Mouse (Mus musculus) CH12.LX (cell line): Measurements from ENCODE around the gene Zcwpw1. TPM values are rescaled to one million over a fixed set of nuclear protein-coding genes. Genes with fewer than 3 reads are reported as not detected.

Experiments used
- DNase-seq: peaks from one replicate; pipeline ENCODE4 v3.0.0-alpha.2; 2013; ENCODE audit errors: extremely low read depth
- H3K27ac ChIP-seq: 2 replicates; pipeline ENCODE4 v1.5.1; 2012; ENCODE audit warnings: low read depth, mild to moderate bottlenecking, control low read depth, moderate library complexity; ENCODE audit not compliant: insufficient read depth
- H3K27me3 ChIP-seq: replicated peaks from 2 replicates; pipeline ENCODE3; 2012; ENCODE audit warnings: inconsistent platforms
- H3K36me3 ChIP-seq, 2 experiments: replicated peaks in 1 of 2; 2 replicates each; pipeline versions ENCODE3 to v1.6.1; 2012; ENCODE audit warnings: inconsistent platforms in 1 of 2, low read length in 1 of 2, mild to moderate bottlenecking in 1 of 2, mixed read lengths in 1 of 2, moderate library complexity in 1 of 2; ENCODE audit not compliant: control insufficient read depth in 1 of 2, insufficient read depth in 1 of 2
- H3K4me1 ChIP-seq, 2 experiments: 2 replicates each; pipeline ENCODE4 v1.6.1; 2012; ENCODE audit warnings: inconsistent platforms in 1 of 2, moderate library complexity in 1 of 2; ENCODE audit not compliant: insufficient read depth in 2 of 2, control insufficient read depth in 1 of 2
- H3K4me2 ChIP-seq: 2 replicates; pipeline ENCODE4 v1.6.1; 2012; ENCODE audit warnings: low read depth, mild to moderate bottlenecking, control low read depth; ENCODE audit not compliant: poor library complexity, insufficient read depth, severe bottlenecking
- H3K4me3 ChIP-seq, 3 experiments: fragments of 150-350 bp in 1 of 3; sonication (generic) in 1 of 3; replicated peaks in 1 of 3; 2 replicates each; pipeline versions ENCODE3 to v1.5.1; 2011 to 2012; ENCODE audit warnings: low read depth in 2 of 3, low read length in 2 of 3, mild to moderate bottlenecking in 2 of 3, moderate library complexity in 2 of 3, control low read depth in 1 of 3, improper control_type of control experiment in 1 of 3, inconsistent platforms in 1 of 3, mixed read lengths in 1 of 3; ENCODE audit not compliant: poor library complexity in 1 of 3
- H3K79me2 ChIP-seq: replicated peaks from 2 replicates; pipeline ENCODE4 v1.6.1; 2012; ENCODE audit warnings: mild to moderate bottlenecking, moderate library complexity; ENCODE audit not compliant: control insufficient read depth, poor library complexity, insufficient read depth, severe bottlenecking; ENCODE audit errors: extremely low read depth
- H3K9ac ChIP-seq: 2 replicates; pipeline ENCODE4 v1.6.1; 2012; ENCODE audit warnings: low read depth, mild to moderate bottlenecking, control low read depth, moderate library complexity; ENCODE audit not compliant: insufficient read depth
- H3K9me3 ChIP-seq: replicated peaks from 2 replicates; pipeline ENCODE3; 2012; ENCODE audit warnings: low read length, inconsistent platforms, mixed read lengths
- CHD1 ChIP-seq: IDR thresholded peaks from 2 replicates; pipeline ENCODE4 v1.6.1; 2012; ENCODE audit warnings: low read depth, low read length, improper control_type of control experiment, inconsistent platforms
- CHD2 ChIP-seq: IDR thresholded peaks from 2 replicates; pipeline ENCODE4 v1.6.1; 2011; ENCODE audit warnings: low read length, improper control_type of control experiment
- CTCF ChIP-seq, 2 experiments: IDR thresholded peaks in 1 of 2; conservative IDR thresholded peaks in 1 of 2; 2 replicates each; pipeline ENCODE4 v1.5.1; 2011 to 2012; ENCODE audit warnings: low read depth in 2 of 2, low read length in 2 of 2, improper control_type of control experiment in 1 of 2, inconsistent platforms in 1 of 2, mild to moderate bottlenecking in 1 of 2, moderate library complexity in 1 of 2
- E2F4 ChIP-seq: IDR thresholded peaks from 2 replicates; pipeline ENCODE4 v1.6.1; 2011; ENCODE audit warnings: low read depth, low read length, improper control_type of control experiment; ENCODE audit not compliant: insufficient replicate concordance
- ELF1 ChIP-seq: IDR thresholded peaks from 2 replicates; pipeline ENCODE4 v1.6.1; 2014; ENCODE audit warnings: low read depth, mild to moderate bottlenecking, inconsistent platforms, low read length, improper control_type of control experiment
- GABPA ChIP-seq: IDR thresholded peaks from 2 replicates; pipeline ENCODE4 v1.6.1; 2012; ENCODE audit warnings: low read depth, low read length, improper control_type of control experiment, inconsistent platforms; ENCODE audit not compliant: insufficient replicate concordance
- HCFC1 ChIP-seq: IDR thresholded peaks from 2 replicates; pipeline ENCODE4 v1.6.1; 2012; ENCODE audit warnings: low read depth, mild to moderate bottlenecking, inconsistent platforms, low read length, improper control_type of control experiment
- IRF4 ChIP-seq: IDR thresholded peaks from 2 replicates; pipeline ENCODE4 v1.6.1; 2014; ENCODE audit warnings: low read depth, mild to moderate bottlenecking, inconsistent platforms, low read length, improper control_type of control experiment
- JUN ChIP-seq: IDR thresholded peaks from 2 replicates; pipeline ENCODE4 v1.6.1; 2011; ENCODE audit warnings: low read depth, mild to moderate bottlenecking, low read length, improper control_type of control experiment, moderate library complexity; ENCODE audit not compliant: insufficient read depth
- KAT2A ChIP-seq: IDR thresholded peaks from 2 replicates; pipeline ENCODE4 v1.6.1; 2012; ENCODE audit warnings: low read length, improper control_type of control experiment, inconsistent platforms; ENCODE audit not compliant: insufficient replicate concordance
- MAX ChIP-seq: IDR thresholded peaks from 2 replicates; pipeline ENCODE4 v1.6.1; 2011; ENCODE audit warnings: low read length, improper control_type of control experiment
- MAZ ChIP-seq: IDR thresholded peaks from 2 replicates; pipeline ENCODE4 v1.6.1; 2012; ENCODE audit warnings: low read depth, mild to moderate bottlenecking, inconsistent platforms, low read length, improper control_type of control experiment, moderate library complexity
- MEF2A ChIP-seq: IDR thresholded peaks from 2 replicates; pipeline ENCODE4 v1.6.1; 2014; ENCODE audit warnings: low read depth, mild to moderate bottlenecking, inconsistent platforms, low read length, improper control_type of control experiment, borderline replicate concordance
- MYC ChIP-seq: IDR thresholded peaks from 2 replicates; pipeline ENCODE4 v1.6.1; 2011; ENCODE audit warnings: low read depth, mild to moderate bottlenecking, improper control_type of control experiment, low read length
- POLR2AphosphoS2 ChIP-seq: IDR thresholded peaks from 2 replicates; pipeline ENCODE4 v1.6.1; 2011; ENCODE audit warnings: low read depth, low read length, improper control_type of control experiment
- RAD21 ChIP-seq: IDR thresholded peaks from 2 replicates; pipeline ENCODE4 v1.6.1; 2011; ENCODE audit warnings: low read depth, mild to moderate bottlenecking, low read length, improper control_type of control experiment, moderate library complexity
- RCOR1 ChIP-seq: conservative IDR thresholded peaks from 2 replicates; pipeline ENCODE4 v1.6.1; 2012; ENCODE audit warnings: low read depth, mild to moderate bottlenecking, inconsistent platforms, low read length, improper control_type of control experiment
- TCF12 ChIP-seq: IDR thresholded peaks from 2 replicates; pipeline ENCODE4 v1.6.1; 2014; ENCODE audit warnings: low read depth, mild to moderate bottlenecking, inconsistent platforms, low read length, improper control_type of control experiment
- UBTF ChIP-seq: IDR thresholded peaks from 2 replicates; pipeline ENCODE4 v1.6.1; 2012; ENCODE audit warnings: low read depth, mild to moderate bottlenecking, inconsistent platforms, low read length, improper control_type of control experiment, moderate library complexity
- ZC3H11A ChIP-seq: IDR thresholded peaks from 2 replicates; pipeline ENCODE4 v1.6.1; 2012; ENCODE audit warnings: low read depth, mild to moderate bottlenecking, inconsistent platforms, low read length, improper control_type of control experiment
- ZMIZ1 ChIP-seq: IDR thresholded peaks from 2 replicates; pipeline ENCODE4 v1.6.1; 2012; ENCODE audit warnings: low read depth, mild to moderate bottlenecking, inconsistent platforms, low read length, improper control_type of control experiment
- ZNF384 ChIP-seq: IDR thresholded peaks from 2 replicates; pipeline ENCODE4 v1.6.1; 2012; ENCODE audit warnings: low read depth, low read length, improper control_type of control experiment, inconsistent platforms
- dilution Hi-C: fragments of 300-500 bp; cut with MboI; formaldehyde crosslinking; loops from 2 replicates; pipeline ENCODE4 v1.14.3; 2020; ENCODE audit warnings: low sequenced_read_pairs; ENCODE audit not compliant: extremely low pct_unique_long_range_greater_than_20kb, extremely low pct_ligation_motif_present
- in situ Hi-C: fragments of 300-500 bp; cut with MboI; formaldehyde crosslinking; loops from 3 replicates; pipeline ENCODE4 v1.14.3; 2019; ENCODE audit warnings: low sequenced_read_pairs, low pct_ligation_motif_present, low pct_unique_long_range_greater_than_20kb, mixed read lengths
- polyA plus RNA-seq: library from polyadenylated mRNA; unstranded; fragments of >175 nt; gene quantifications from 2 replicates; pipeline ENCODE4 v1.2.1, GENCODE M21; 2012; ENCODE audit warnings: low read depth; ENCODE audit not compliant: insufficient read length
- total RNA-seq, 2 experiments: library from RNA; depleted of rRNA; stranded (reverse); fragments of 300-350 nt in 1 of 2; fragments of >200 nt in 1 of 2; gene quantifications; 2 replicates each; pipeline ENCODE4 v1.2.3; 2012 to 2014

The Zcwpw1 gene
- total and polyA plus RNA-seq, 3 experiments: 1.3 to 3.0 (median 2.8) TPM

GRCm38 (mm10) chr5:137742836-137743235 is 44.8 kb upstream of the Zcwpw1 start:
- peaks cover 10% of the 10 kb centered on the region for H3K27me3 ChIP-seq
- dilution Hi-C loops (no loop called here), in situ Hi-C loops (no loop called here)
- no peak overlapping the region for H3K4me2 ChIP-seq
- H3K4me3 ChIP-seq: no peak overlapping the region
- H3K79me2 ChIP-seq: peaks cover 14% of the 10 kb centered on the region
- H3K4me1 ChIP-seq: peaks cover 0 to 28% of the 10 kb centered on the region in 2 experiments; a peak in 2 of 4 replicates
- DNase-seq: no peak
- no peak overlapping the region for H3K27ac ChIP-seq
- no peaks in the 10 kb centered on the region for H3K9me3 ChIP-seq
- H3K36me3 ChIP-seq: no peaks in the 10 kb centered on the region
- TF ChIP-seq MYC: no peak
- no peak for TF ChIP-seq POLR2AphosphoS2
- no peak for TF ChIP-seq KAT2A
- TF ChIP-seq JUN: no peak
- no peak for TF ChIP-seq CHD1
- no peak overlapping the region for H3K9ac ChIP-seq

- TF ChIP-seq RCOR1 (no peak), TCF12 (no peak), MAZ (no peak), ELF1 (no peak), CTCF (conservative IDR thresholded peaks at IDR 0.05 in 1 of 2, IDR thresholded peaks at IDR 0.05 in 1 of 2; ENCODE audit: low read depth in 2 of 2, low read length in 2 of 2) (no peak), MEF2A (no peak), IRF4 (no peak), CHD1 (no peak), HCFC1 (no peak), GABPA (no peak), CHD2 (no peak), RAD21 (no peak), MAX (no peak), E2F4 (no peak), UBTF (no peak), ZMIZ1 (no peak), ZNF384 (no peak), ZC3H11A (no peak)
- TF ChIP-seq, all 38 proteins: peak for 0
- Histone ChIP-seq H3K36me3 (peaks cover 0 to 3% of the 10 kb centered on the region in 2 experiments), H3K9ac (no peak overlapping the region), H3K27me3 (peaks cover 10% of the 10 kb centered on the region), H3K79me2 (peaks cover 27% of the 10 kb centered on the region), H3K4me1 (peaks cover 6 to 35% of the 10 kb centered on the region in 2 experiments), H3K9me3 (no peaks in the 10 kb centered on the region), H3K4me2 (no peak overlapping the region), H3K27ac (no peak overlapping the region), H3K4me3 (no peak overlapping the region)
- in situ Hi-C loops: no loop called here
- DNase-seq: no peak
- dilution Hi-C loops: no loop called here
These were observed 43.4 kb upstream of the Zcwpw1 start for GRCm38 (mm10) chr5:137744197-137744596.
